Mouse (Mus musculus) lung, postnatal 0 days (tissue): ENCODE measurements around the gene Blm.

Source experiments
- CTCF ChIP-seq: IDR thresholded peaks from 2 replicates; pipeline ENCODE4 v1.5.1; 2016; ENCODE audit warnings: antibody characterized with exemption, mild to moderate bottlenecking
- EP300 ChIP-seq: IDR thresholded peaks from 2 replicates; pipeline ENCODE4 v1.6.1; 2016; ENCODE audit warnings: antibody characterized with exemption, mild to moderate bottlenecking, control low read depth

- TF ChIP-seq CTCF = peak; percentile 51
- no peak for TF ChIP-seq EP300
These were observed 23.2 kb upstream of the Blm start for GRCm38 (mm10) chr7:80558101-80558500.
